Mouse (Mus musculus): ENCODE results near the gene Gm20877.
"Not testable (repeated sequence)": the region's sequence is repeated elsewhere in the genome, so short reads cannot be mapped to it uniquely, and the experiment has no call there.

The Gm20877 gene

GRCm38 (mm10) chrY:17093573-17093972 lies at the start of gene Gm20877:
Gene Gm20877 (plus strand): TSS chrY:17093873.
- not testable (repeated sequence) for DNase-seq (ENCODE audit: low spot score in 2 of 2)

All from left cerebral cortex, adult 9 months (tissue).